Mouse (Mus musculus) T-helper 17 cell (primary cell): Measurements from ENCODE around the gene Gm20547.

Experiments
- in situ Hi-C, 2 experiments: fragments of 300-600 bp; cut with MboI, MseI; formaldehyde crosslinking; loops; 1 replicate in 1 of 2; 2 replicates in 1 of 2; pipeline ENCODE4 v1.15.1; 2025; ENCODE audit warnings: high pct_unique_total_duplicates in 2 of 2

The Gm20547 gene

DNA sequence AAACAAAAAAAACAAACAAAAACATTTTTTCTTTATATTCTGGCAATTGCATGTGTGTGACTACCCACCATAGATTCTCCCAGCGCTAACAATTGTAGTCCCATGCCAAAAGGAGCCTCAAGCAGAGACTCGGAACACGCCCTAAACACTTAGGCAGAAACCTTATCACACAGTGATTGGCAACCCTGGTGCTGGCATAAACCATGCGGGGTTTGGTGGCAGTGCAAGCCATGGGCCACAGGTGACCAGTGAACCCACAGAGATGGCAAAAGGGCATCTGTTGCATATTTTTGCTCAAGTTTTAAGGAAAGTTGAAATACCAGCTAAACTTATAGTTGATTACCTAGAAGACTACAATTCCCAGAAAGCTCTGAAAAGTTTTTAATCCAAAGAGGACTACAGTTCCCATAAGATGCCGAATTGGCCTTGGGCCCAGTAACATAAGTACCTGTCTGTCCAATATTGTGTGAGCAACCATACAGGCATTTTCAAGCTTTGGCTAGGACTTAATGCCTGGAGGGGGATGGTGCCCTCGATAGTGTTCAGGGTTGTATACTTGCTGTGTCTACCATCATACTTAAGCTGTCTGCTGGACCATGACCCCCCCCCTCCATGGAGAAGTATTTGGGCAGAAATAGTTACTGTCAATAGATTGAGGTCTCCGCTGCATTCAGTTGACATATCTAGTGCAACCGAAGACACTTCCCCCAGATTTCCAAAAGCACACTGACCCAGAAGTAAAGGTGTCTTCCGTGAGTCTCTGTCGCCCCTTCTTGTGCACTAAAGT lies 15.7 kb upstream of the Gm20547 start:
- in situ Hi-C loops: no loop called here

DNA sequence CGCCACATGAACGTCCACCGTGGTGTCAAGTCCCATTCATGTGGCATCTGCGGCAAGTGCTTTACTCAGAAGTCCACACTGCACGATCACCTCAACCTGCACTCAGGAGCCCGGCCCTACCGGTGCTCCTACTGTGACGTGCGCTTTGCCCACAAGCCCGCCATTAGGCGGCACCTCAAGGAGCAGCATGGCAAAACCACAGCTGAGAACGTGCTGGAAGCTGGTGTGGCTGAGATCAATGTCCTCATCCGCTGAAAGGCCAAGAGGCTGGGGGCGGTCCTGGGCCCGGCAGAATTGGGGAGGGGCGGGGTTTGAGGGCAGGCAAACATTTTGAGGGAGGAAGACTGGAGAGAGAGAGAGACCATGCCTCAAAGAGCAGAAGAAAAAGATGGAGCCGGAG lies 14.5 kb upstream of the Gm20547 start:
- in situ Hi-C loops: no loop called here

DNA sequence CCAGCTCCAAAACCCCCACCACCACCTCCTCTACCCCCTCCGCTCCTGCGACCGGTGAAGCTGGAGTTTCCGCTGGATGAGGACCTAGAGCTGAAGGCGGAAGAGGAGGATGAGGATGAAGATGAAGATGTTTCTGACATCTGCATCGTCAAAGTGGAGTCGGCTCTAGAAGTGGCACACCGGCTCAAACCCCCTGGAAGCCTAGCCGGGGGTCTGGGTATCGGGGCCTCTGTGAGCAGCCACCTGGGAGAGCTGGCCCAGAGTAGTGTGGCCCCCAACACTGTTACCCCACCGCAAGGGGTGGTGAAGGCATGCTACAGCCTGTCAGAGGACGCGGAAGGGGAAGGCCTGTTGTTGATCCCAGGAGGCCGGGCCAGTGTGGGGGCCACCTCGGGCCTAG lies 13.9 kb upstream of the Gm20547 start:
- in situ Hi-C loops: no loop called here

DNA sequence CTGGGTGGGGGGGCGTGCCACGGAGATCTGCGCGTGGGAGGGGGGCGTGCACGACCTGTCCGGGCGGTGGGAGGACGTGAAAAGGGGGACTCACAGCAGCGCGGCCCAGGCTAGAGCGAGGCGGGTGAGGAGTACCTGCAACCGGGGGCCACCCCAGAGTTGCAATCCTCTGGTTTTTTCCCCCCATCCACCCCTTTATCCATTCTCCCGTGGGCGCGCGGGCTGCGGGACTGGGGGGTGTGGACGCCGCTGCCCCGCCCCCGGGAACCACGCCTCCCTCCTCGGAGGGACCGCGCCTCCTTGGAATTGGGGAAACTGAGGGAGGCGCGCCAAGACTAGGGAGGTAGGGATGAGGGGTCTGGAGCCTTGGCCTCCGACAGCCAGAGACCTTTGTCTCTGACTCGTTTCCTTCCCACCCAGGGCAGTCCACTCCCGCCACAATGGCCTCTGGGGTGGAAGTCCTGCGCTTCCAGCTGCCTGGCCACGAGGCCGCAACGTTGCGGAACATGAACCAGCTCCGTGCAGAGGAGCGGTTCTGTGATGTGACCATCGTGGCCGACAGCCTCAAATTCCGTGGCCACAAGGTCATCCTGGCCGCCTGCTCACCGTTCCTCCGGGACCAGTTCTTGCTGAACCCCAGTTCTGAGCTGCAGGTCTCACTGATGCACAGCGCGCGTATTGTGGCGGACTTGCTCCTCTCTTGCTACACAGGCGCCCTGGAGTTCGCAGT lies 13.1 kb upstream of the Gm20547 start:
- in situ Hi-C loops: no loop called here

DNA sequence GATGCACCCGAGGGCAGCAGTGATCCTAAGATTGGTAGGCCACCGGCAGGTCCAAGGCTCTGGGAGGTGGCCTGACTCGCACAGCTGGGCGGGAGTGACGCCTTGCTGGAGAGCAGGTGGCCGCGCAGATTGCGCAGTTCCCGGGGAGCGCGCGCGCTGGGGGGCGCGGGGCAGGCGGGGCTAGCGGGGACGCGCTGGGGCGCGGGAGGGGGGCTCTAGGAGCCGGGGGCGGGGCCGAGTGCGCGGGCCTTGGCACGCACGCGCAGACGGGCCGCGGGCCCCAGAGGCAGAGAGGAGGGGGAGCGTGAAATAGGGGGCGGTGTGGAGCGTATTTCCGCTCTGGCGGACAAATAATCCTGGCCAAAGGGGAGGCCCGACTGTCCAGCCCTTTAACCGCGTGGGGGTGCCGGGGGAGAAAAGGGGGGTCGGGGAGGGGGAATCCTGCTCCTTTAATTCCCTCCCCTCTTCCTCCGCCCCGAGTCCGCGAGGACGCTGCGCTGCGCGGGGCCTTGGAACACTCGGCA lies 12.3 kb upstream of the Gm20547 start:
- in situ Hi-C loops: no loop called here

DNA sequence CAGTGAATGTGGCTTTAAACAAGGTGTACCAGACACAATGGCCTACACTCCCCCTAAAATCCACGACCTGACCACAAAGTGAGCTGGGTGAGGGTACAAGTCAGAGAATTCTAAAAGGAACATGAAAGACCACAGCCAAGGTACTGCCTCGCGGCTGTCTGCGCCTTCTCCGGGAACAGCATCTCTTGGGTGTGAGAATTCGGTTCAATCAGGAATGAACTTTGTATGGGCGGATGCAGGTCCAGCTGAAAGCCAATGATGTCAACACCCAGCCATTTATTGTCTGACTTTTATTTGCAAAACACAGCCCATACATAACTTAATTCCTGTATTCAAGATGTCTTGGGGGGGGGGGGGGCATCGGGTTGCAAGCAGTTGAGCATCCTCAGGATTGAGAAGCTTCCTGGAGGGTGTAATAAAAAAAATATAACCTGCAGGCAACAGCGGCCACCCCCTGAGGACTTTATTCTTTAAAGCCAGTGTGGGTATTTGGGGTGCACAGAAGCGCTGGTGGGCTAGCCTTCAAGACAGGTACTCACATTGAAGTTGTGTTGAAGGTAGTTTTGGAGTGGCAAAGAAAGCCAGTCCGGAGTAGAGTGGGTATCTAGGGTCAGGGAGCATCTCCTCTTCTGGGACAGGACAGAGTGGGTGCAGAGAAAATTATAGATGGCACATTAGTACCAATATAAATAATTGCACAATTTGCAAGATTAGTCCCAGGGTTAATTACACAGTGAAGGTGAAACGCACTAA lies 11.4 kb upstream of the Gm20547 start:
- in situ Hi-C loops: no loop called here

DNA sequence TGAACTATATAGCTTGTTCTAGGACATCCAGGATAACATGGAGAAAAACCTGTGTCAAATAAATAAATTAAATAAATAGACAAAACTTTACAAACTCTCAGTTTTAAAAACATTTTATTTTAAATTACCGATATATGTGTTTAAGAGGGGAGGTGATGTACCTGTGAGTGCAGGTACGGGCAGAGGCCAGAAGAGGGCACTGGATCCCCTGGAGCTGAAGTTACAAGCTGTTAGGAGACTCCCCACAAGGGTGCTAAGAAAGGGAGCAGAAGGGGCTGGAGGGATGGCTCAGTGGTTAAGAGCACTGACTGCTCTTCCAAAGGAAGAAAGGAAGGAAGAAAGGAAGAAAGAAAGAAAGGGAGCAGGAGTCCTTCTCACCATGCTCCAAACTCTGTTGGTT lies 9.5 kb upstream of the Gm20547 start:
- in situ Hi-C loops: no loop called here

DNA sequence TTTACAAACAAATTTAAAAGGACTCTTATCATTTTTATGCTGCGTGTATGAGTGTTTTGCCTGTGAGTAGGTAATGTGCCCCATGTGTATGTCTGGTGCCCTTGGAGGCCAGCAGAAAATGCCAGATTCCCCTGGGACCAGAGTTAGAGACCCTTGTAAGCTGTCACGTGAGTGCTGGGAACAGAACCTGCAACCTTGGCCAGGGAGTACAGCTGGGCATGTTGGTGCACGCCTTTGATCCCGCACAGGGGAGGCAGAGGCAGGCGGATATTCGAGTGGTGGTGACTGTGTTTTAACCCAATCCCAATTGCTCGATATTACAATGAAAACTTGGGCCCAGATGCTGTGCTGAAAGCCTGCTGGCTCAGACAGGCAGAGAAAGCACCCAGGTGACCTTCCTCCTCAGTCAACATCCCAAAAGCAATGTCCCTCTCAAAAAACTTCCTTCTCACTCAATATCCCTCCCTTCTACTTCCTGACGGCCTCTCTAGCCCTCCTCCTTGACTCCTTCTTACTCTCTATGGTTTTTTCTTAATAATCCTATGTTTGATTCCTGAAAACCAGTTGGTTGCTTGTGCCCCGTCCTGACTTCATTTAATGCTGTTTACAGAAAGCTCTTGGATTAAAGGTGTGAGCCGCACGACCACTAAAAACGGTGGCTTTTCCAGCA lies 8.4 kb upstream of the Gm20547 start:
- in situ Hi-C loops: no loop called here

DNA sequence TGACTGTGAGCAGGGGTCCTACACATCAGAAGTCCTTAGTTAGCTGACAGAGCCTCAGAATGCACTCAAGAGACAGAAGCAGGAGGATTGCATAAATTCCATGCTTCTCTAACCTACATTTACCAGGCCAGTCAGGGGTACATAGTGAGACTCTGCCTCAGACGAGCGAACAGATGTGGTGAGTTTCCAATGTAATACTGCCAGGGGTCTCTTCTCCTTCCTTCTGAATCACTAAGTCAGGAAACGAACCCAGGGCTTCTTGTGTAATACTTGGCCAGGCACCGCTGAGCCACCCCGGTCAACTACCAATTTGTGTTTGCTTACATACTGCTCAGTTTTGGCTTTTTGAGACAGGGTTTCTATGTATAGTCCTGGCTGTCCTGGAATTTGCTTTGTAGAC lies 6.1 kb upstream of the Gm20547 start:
- in situ Hi-C loops: no loop called here

DNA sequence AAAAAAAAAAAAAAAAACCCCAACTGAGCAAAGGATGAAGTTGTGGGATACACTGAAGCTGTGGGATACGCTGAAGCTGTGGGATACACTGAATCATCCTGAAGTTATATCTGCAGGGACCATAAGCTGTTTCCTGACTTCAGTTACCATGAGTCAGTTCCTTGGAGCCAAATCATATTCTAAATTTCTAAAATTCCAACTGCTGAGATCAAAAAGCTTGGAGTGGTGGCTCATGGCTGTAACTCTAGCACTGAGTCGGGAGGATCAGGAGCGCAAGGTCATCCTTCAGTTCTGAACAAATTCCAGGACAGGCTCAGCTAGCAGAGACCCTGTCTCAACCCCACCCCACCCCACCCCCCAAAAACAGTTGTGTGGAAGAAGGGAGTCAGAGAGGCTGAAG lies 3.8 kb upstream of the Gm20547 start:
- in situ Hi-C loops: no loop called here

DNA sequence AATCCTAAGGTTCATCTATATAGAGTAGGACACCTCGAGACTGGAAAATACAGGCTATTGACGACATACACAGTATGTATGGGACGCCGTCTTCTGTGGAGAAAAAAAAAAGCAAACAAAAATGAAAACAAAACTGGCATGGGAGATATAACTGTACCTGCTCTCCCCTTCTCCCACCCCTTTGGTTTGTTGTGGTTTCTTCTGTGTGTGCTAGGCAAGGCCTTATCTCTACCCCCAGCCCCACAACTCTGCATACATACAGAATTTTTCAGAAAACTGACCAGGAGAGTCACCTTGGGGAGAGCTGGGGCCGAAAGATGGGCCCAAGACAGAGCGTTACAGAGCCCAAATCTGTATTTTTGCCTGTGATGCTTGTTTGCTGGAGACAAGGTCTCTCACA lies 2.9 kb upstream of the Gm20547 start:
- in situ Hi-C loops: no loop called here

DNA sequence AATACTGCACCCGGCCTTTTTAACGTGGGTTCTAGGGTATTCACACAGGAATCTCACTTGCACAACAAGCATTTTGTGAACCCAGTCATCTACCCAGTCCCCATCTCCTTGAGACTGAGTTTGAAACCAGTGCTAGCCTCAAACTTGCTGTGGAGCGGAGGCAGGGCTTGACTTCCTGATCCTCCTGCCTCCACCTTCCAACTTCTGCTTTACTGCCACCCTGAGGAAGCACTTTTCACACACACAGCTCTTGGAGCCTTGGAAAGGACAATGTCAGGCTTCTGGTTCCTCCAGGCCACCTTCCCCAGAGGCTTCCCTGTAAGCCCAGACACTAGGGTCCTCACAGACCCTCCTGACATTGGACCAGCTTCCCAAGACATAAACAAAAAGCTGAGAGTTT lies 1.5 kb upstream of the Gm20547 start:
- in situ Hi-C loops: no loop called here

DNA sequence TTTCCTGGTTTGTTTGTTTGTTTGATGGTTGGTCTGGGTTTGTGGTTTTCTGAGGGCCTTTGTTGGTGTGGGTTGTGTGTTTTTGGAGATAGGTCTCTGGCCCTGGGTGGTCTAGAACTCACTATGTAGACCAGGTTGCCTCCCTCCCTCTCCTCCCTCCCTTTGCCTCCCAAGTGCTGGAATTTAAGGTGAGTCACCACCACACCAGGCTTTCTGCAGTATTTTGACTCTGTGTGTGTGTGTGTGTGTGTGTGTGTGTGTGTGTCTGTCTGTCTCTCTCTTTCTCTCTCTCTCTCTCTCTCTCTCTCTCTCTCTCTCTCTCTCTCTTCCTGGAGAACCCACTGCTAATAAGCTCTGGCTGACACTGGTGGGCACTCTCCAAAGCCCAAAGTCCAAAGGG lies 676 bp downstream of the Gm20547 start:
- in situ Hi-C loops: no loop called here

DNA sequence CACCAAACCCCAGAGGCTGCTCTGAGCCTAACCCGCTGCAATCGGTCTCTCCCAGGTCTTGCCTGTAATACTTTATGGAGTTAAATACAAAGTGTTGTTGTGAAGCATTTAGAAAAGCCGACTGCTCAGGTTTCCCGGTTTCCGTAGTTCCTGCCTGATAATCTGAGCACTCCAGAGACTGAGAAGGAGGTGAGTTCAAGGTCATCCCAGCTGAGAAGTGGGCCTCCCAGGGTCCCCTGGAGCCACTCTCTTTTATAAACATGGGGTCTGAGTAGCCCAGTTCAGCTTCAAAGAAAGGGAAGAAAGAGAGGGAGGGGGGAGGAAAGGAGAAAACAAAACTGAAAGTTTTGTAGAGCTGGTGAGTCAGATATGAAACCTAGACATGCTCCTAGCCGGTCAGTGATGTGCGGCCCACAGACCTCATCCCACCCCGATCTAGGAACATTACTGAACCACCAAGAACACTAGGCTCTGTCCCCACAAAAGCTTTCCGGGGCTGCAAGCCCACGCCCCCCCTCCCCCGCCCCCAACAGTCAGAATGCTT lies 2.4 kb downstream of the Gm20547 start, which contains the start of gene Zbtb12:
Gene Zbtb12 (plus strand): TSS at position 148 of the 544 bp plus-strand sequence.
- in situ Hi-C loops: no loop called here

DNA sequence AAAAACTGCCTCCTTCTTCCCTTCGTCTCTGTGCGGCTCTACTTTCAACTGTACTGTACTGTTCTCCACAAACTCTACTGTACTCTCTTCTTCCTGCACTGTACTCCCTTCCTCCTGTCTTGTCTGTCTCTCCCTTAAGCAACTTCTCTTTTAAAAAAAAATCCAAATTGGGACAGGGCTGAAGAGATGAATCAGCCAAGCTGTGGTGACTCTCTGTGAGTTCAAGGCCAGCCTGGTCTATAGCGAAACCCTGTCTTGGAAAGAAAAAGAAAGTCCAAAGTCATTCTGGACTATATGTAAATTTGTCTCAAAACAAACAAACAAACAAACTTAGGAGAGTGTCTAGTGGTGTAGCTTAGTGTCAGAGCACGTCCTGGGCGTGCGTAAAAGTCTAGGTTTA lies 7.5 kb downstream of the Gm20547 start:
- in situ Hi-C loops: no loop called here

DNA sequence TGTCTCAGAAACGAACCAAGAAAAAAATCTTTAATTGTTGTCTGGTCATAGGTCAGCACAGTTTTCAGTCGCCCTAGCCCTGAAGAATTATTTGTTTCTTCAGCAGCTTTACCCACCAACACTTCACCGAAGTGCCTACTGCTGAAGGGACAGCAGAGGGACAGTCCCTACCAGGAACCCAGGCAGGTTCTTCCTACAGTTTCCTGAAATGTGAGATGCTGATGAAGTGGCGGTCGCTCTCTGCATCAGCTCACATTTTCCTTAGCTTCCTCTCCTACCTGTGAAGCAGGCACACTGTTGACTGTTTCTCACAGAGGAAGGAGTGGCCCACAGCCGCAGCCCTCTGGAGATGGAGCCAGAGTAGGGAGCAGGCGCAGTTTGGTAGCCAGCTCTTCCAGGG lies 15.9 kb downstream of the Gm20547 start:
- in situ Hi-C loops: no loop called here

DNA sequence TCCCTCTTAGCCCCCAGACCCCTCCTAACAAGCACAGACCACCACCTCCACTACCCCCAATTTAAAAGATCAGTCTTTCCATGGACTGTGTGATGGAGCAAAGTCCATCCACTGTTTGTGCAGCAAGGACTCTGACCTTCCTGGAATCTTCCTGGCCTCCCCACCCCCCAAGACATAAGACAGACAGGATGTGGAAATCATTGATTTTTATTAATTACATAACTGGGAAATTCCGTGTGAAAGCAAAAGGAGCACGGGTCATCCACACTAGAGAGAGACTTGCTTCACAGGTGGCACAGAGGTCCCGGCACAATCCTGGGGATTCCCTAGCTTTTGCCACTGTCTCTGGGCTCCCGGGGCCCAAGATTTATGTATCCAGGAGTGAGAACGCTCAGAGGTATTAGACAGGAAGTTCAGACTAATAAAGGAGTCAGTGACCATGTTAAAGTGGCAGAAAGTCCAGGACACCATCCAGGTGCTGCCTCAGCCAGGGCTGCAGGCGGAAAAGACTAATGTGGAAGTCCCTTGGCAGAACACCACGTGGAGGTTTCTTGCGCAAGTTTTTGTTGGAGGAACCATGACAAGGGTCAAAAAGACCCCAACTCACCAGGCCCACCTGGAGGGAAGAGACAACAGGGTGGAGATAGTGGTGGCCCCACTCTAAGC lies 19.3 kb downstream of the Gm20547 start, which contains the start of gene Cfb:
Gene Cfb (minus strand): TSS at position 103 of the 666 bp plus-strand sequence.
- in situ Hi-C loops: loop anchor here in 1 of 2 experiments (5.0 kb wide), 1 partner anchor 50 kb away; the partner anchor contains the start of gene Slc44a4

DNA sequence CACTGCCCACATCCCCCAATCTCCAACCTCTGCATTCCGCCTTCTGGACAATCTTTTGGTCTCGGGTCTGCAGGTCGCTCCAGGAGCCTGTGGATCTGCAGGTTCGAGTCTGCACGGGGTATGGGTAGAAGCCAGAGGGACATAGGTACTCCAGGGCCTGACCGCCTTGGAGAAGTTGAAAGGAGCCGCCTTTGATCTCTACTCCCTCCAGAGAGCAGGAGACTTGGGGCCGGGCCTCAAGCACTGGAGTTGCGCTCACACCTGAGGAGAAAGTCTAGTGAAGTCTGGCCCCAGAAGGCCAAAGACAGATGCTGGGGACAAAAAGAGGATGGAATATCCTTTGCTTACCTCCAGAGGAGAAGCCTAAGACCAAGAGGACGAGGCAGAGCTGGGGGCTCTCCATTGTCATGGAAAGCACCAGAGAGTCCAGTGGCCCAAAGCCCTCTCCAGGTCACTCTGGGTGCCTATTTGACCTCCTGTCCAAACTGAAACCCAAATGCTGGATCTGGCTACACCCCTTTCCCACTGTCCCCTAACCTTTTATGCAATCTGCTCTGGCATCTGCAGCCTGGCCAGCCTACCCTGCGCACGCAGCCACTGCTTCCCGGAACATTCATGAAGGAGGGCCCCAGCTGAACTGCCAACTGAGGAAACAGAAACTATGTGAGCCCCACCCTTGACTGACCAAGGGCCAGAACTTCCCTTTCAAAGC lies 20.0 kb downstream of the Gm20547 start:
- in situ Hi-C loops: loop anchor here in 1 of 2 experiments (5.0 kb wide), 1 partner anchor 50 kb away; the partner anchor contains the start of gene Slc44a4

DNA sequence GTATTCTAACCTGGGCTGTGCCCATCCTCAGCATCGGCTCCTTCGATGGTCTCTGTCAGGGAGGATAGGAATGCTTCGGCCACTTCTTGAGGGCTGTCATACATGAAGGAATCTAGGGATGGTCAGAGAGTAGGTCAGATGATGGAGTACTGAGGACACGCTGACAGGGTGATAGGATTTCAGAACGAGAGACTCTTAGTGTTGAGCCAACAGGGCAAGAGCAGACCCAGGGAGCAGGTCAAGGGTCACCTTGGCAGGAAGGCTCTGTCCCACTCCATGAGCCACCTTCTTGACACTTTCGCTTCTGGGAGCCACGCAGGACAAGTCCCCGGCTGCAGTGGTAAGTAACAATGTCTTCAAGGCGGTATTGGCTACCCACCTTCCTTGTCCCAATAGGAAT lies 21.3 kb downstream of the Gm20547 start:
- in situ Hi-C loops: loop anchor here in 1 of 2 experiments (5.0 kb wide), 1 partner anchor 52 kb away; the partner anchor contains the start of gene Slc44a4

DNA sequence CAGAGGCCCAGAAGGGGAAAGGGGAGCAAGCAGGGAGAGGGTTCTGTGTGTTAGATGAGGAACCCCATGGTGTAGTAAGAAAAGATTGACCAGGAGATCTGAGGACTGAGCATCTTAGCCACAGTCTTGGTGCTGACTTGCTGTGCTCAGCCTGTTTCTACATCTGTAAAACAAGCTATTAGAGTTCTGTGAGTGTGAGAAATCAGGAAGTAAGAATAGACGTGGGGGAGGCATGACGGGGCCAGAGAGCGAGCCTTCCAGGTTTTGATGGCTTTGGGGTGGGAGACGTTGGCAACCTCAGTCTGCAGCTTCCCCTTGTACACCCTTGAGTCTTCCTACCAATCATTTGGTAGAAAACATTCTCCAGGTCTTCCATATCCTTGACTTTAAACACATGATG lies 23.2 kb downstream of the Gm20547 start:
- in situ Hi-C loops: no loop called here
